Mouse (Mus musculus) forebrain, embryonic 12.5 days (tissue): Measurements from ENCODE around the gene Prrt2. TPM values are rescaled to one million over a fixed set of nuclear protein-coding genes. Genes with fewer than 3 reads are reported as not detected.

Experiments
- ATAC-seq: fragments of 200-750 bp; cut with Nextera tagmentation; 2 replicates; pipeline ENCODE4 v1.8.0; 2017; ENCODE audit warnings: moderate TSS enrichment; ENCODE audit not compliant: low FRiP score
- H3K27ac ChIP-seq: fragments of 300-500 bp; sonication (generic); 2 replicates; pipeline ENCODE4 v1.5.1; 2016; ENCODE audit warnings: mild to moderate bottlenecking
- H3K27me3 ChIP-seq: fragments of 300-500 bp; sonication (generic); 2 replicates; pipeline ENCODE4 v1.6.1; 2016; ENCODE audit warnings: mild to moderate bottlenecking
- H3K36me3 ChIP-seq: fragments of 300-500 bp; sonication (generic); replicated peaks from 2 replicates; pipeline ENCODE4 v1.6.1; 2016; ENCODE audit warnings: mild to moderate bottlenecking
- H3K4me1 ChIP-seq: fragments of 300-500 bp; sonication (generic); 2 replicates; pipeline ENCODE4 v1.6.1; 2016
- H3K4me2 ChIP-seq: fragments of 300-500 bp; sonication (generic); 2 replicates; pipeline ENCODE4 v1.6.1; 2016; ENCODE audit warnings: mild to moderate bottlenecking, moderate library complexity
- H3K4me3 ChIP-seq: fragments of 300-500 bp; sonication (generic); replicated peaks from 2 replicates; pipeline ENCODE4 v1.5.1; 2016; ENCODE audit warnings: mild to moderate bottlenecking
- H3K9ac ChIP-seq: fragments of 300-500 bp; sonication (generic); 2 replicates; pipeline ENCODE4 v1.6.1; 2016; ENCODE audit warnings: mild to moderate bottlenecking
- H3K9me3 ChIP-seq: fragments of 300-500 bp; sonication (generic); 2 replicates; pipeline ENCODE4 v1.6.1; 2016
- WGBS: fragments of 180-500 bp; shearing (Covaris S2); methylation state at CpG from one replicate; pipeline ENCODE4 v1.1.7; 2016; 5-methylcytosine and 5-hydroxymethylcytosine counted together
- polyA plus RNA-seq: library from polyadenylated mRNA; unstranded; fragments of >200 nt; fragmentation: Nextera tagmentation; extraction: Ambion mirVana; gene quantifications from 2 replicates; pipeline ENCODE4 v1.2.1, GENCODE M21; 2016

The Prrt2 gene
- polyA plus RNA-seq, 1 experiment from 2014 or later: 5.0 TPM

DNA sequence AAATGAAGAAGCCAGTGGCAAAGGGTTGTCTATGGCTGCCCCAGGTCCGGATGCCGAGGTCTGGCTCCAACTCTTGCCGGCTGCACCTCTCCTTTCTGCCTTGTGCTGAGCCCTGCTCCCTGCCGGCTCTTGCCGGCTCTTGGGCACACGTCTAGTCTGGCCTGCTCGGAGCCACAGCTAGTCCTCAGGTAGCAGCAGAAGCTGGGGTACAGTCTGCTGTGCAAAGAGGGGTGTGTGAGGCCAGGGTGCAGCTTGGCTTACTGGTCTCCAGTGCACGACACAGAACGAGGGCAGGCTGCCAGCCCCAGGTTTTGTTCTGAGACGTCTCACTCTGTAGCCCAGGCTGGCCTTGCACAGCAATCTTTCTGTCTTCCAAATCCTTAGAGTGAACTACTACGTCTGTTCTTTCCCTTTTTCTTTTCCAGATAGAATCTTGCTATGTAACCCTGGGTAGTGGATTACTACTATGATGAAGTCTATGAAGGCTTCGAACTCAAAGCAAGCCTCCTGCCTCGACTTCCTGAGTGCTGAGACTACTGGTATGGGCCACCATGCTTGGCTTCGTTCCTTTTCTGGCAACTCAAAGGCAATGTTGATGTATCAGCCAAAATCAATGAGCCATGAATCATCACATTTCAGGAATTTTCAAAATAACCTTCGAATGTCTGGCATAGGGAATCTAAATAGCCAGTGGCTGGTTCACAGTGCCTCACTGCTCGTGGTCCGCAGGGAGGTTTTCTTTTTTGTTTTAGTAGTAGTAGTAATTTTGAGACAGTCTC is 11.5 kb downstream of the Prrt2 start:
- H3K27me3 ChIP-seq: no peaks in the 10 kb centered on the region
- 0 out of 2 replicates have a peak overlapping the region, but pooled peaks have one; percentile 2 for H3K9ac ChIP-seq
- no peak overlapping the region for H3K4me2 ChIP-seq
- peaks cover 25% of the 10 kb centered on the region for H3K36me3 ChIP-seq
- 87% methylated on average over 17 of the region's 17 CpGs for WGBS
- H3K27ac ChIP-seq: peak overlapping the region; percentile 78; the same call in 1 of the 2 replicates
- peaks cover 17% of the 10 kb centered on the region for H3K4me1 ChIP-seq
- ATAC-seq: no peak
- no peak overlapping the region for H3K4me3 ChIP-seq
- no peaks in the 10 kb centered on the region for H3K9me3 ChIP-seq

DNA sequence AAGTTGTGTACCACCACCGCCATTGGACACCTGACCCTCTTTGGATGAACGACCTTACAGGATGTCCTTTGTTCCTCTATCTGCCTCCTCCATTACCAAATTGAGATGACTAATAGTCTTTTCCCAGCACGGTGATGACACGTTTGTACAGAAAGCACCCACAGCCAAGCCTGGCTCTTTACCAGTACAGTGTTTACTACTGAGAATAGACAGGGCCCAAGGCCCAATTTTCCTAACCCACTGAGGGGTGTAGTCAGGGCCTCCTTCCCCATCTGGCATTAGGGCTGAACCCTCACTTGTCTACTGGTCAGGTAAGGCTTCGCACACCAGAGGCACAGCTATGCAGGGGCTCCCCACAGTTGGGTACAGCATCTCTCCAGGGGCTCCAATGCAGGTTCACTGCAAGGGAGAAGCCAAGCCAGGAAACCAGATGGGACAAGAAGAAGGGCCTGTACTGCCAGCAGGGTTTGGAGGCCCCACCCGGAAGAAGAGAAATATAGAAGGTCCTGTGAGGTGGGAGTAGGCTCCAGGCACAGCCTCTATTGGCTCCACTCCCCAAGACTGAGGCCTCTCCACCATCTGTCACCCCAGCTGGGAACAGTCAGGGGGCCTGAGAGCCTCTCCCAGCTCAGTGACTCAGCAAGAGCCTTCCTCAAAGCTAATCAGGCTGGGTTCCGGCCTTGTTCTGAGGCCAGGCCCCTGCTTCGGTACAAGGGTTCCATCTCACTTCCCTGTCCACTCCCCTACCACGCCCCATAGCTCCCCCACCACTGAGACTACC is 12.6 kb downstream of the Prrt2 start:
- no peaks in the 10 kb centered on the region for H3K27me3 ChIP-seq
- no peak overlapping the region for H3K4me3 ChIP-seq
- H3K36me3 ChIP-seq: peaks cover 14% of the 10 kb centered on the region
- H3K4me2 ChIP-seq: no peak overlapping the region
- H3K4me1 ChIP-seq: peaks cover 11% of the 10 kb centered on the region
- H3K9me3 ChIP-seq: no peaks in the 10 kb centered on the region
- 0 out of 2 replicates have a peak overlapping the region, but pooled peaks have one; percentile 2 for H3K9ac ChIP-seq
- H3K27ac ChIP-seq: peak overlapping the region; percentile 78
- 77% methylated on average over 9 of the region's 9 CpGs for WGBS
- ATAC-seq: peak; percentile 68

DNA sequence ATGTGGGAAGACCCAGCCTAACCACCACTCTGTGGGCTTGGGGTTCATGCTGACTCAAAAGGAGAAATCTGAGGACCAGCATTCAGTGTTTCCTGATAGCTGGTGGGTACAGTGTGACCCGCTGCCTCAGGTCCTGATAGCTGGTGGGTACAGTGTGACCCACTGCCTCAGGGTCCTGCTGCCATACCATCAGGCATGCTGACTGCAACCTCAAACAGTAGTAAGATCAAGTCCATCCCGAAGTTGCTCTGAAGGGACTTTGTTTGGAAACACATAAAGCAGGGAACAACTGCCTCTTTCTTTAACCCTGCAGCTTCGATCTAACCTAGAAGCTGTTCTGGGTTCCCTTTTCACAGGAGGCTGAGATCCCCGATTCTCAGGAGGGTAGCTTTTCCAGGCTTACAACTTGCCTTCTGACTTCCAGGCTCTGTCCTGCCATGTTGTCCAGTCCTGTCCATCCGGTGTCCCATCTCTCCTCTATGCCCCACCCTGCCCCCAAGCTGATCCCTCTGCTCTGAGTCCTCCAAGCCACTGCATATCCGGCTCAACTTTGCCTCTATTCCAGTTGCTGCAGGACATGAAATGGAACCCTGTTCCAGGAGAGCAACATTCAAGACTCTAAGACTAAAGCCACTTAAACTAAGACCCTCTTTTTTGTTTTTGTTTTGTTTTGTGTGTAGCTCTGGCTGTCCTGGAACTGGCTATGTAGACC is 13.5 kb downstream of the Prrt2 start:
- no peak for ATAC-seq
- WGBS: 84% methylated on average over 6 of the region's 6 CpGs
- H3K27ac ChIP-seq: 0 out of 2 replicates have a peak overlapping the region, but pooled peaks have one; percentile 78
- H3K4me3 ChIP-seq: no peak overlapping the region
- H3K36me3 ChIP-seq: peaks cover 4% of the 10 kb centered on the region; the same call in 1 of the 2 replicates
- peaks cover 11% of the 10 kb centered on the region for H3K4me1 ChIP-seq
- no peak overlapping the region for H3K4me2 ChIP-seq
- no peak overlapping the region for H3K9ac ChIP-seq
- no peaks in the 10 kb centered on the region for H3K27me3 ChIP-seq
- no peaks in the 10 kb centered on the region for H3K9me3 ChIP-seq

DNA sequence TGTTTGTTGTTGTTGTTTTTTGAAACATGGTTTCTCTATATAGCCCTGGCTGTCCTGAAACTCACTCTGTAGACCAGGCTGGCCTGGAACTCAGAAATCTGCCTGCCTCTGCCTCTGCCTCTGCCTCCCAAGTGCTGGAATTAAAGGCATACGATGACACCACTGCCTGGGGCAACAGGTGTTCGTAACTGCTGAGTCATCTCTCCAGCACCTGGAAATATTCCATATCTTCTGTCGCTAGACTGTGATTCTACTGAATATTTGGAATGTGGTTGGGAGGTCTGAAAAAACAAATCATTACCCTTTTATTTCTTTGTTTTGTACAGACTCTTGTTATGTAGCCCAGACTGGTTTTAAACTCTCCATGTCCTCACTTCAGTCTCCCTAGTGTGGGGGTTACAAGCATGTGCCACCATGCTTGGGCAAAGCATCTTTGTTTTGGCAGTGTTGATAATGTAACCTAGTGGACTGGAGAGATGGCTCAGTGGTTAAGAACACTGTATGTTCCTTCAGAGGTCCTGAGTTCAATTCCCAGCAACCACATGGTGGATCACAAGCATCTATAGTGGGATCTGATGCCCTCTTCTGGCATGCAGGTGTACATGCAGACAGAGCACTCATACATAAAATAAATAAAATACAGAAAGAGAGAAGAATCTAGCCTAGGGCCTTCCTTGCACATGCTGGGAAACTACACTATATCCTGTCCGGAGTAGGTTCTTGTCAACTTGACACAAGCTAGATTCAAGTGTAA is 16.7 kb downstream of the Prrt2 start:
- H3K27me3 ChIP-seq: no peaks in the 10 kb centered on the region

DNA sequence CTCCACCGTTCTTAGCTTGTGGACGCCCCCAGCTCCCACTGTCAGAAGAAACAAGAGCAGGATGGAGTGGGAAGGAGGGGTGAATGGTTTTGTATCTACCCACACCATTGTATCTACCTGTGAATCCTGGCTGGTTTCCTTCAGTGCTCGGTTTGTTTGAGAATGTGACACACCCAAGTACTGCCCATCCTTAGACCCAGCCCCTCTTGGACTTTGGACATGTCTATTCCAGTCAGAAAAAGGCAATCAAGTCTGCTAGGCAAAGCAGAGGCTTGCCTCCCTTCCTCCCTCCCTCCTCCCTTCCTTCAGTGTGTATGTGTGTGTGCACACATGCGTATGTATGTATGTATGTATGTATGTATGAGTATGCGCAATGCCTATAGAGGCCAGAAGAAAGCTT is 17.4 kb downstream of the Prrt2 start:
- H3K4me2 ChIP-seq: no peak overlapping the region
- WGBS: 94% methylated on average over 5 of the region's 5 CpGs
- H3K4me3 ChIP-seq: no peak overlapping the region
- no peaks in the 10 kb centered on the region for H3K27me3 ChIP-seq
- no peak for ATAC-seq
- no peaks in the 10 kb centered on the region for H3K36me3 ChIP-seq
- peaks cover 3% of the 10 kb centered on the region for H3K4me1 ChIP-seq
- no peak overlapping the region for H3K27ac ChIP-seq
- no peaks in the 10 kb centered on the region for H3K9me3 ChIP-seq
- H3K9ac ChIP-seq: no peak overlapping the region

More for the DNA sequence above, 16.7 kb downstream of the Prrt2 start:
- H3K9me3 ChIP-seq: no peaks in the 10 kb centered on the region
- H3K4me3 ChIP-seq: no peak overlapping the region
- peaks cover 5% of the 10 kb centered on the region for H3K4me1 ChIP-seq
- WGBS: 89% methylated on average over 4 of the region's 4 CpGs
- H3K9ac ChIP-seq: no peak overlapping the region
- no peak for ATAC-seq
- no peak overlapping the region for H3K27ac ChIP-seq
- H3K36me3 ChIP-seq: no peaks in the 10 kb centered on the region
- no peak overlapping the region for H3K4me2 ChIP-seq

DNA sequence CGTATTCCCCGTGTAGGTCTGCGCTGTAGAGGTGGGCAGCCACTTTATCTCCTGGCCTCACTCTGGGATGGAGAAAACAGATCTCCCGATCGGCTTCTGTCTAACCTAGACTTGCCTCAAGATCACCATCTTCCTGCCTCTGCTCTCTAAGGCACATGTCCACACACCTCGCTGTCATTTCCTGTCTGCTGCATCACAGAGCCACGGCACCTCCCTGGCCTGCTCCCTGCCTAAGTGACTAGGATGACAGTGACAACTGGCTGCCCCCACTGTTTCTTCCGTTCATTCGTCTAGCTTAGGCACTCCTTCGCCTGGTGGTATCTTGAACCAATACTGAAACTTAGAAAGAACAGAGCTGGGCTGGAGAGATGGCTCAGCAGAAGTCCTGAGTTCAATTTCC is 21.4 kb downstream of the Prrt2 start:
- no peak overlapping the region for H3K9ac ChIP-seq
- no peaks in the 10 kb centered on the region for H3K4me1 ChIP-seq

DNA sequence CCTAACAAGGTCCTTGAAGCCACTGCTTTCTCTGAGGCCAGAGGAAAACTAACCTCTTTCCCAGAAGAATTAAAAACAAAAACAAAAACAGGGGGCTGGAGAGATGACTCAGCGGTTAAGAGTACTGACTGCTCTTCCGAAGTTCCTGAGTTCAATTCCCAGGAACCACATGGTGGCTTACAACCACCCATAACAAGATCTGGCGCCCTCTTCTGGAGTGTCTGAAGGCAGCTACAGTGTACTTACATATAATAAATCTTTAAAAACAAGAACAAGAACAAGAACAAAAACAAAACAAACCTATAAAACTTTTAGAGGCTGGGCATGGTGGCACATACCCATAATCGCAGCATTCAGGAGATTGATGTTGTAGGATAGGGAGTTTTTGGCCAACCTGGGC is 24.6 kb downstream of the Prrt2 start:
- Histone ChIP-seq H3K27ac (no peak overlapping the region), H3K27me3 (no peaks in the 10 kb centered on the region), H3K4me1 (no peaks in the 10 kb centered on the region), H3K4me3 (no peak overlapping the region), H3K4me2 (no peak overlapping the region), H3K9ac (no peak overlapping the region), H3K36me3 (no peaks in the 10 kb centered on the region), H3K9me3 (no peaks in the 10 kb centered on the region)
- ATAC-seq: no peak
- WGBS: 74% methylated on average over 4 of the region's 4 CpGs

More for the DNA sequence above, 21.4 kb downstream of the Prrt2 start:
- no peak overlapping the region for H3K4me2 ChIP-seq
- no peak overlapping the region for H3K4me3 ChIP-seq
- H3K27me3 ChIP-seq: no peaks in the 10 kb centered on the region
- 88% methylated on average over 10 of the region's 10 CpGs for WGBS
- H3K9me3 ChIP-seq: no peaks in the 10 kb centered on the region
- H3K36me3 ChIP-seq: no peaks in the 10 kb centered on the region
- no peak for ATAC-seq
- H3K27ac ChIP-seq: no peak overlapping the region

DNA sequence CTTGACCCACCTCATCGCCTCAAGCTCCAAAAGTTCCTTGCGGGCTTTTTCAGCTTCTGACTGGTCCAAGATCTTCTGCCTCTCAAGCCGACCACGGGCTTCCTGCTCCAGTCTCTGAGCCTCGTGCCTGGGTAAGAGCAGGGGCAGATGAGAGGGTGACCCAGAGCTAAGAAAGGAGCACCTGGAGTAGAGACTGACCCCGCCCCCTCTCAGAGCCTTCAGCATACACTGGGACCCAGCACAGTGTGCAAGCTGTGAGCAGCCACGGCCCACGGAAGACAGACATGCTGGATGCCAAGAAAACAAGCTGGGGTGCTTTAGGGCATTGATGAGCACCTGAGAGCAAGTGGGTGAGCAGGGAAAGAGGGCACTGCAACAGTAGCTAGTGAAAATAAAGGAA is 32.2 kb downstream of the Prrt2 start:
- H3K27me3 ChIP-seq: no peaks in the 10 kb centered on the region
- H3K27ac ChIP-seq: no peak overlapping the region
- H3K4me1 ChIP-seq: no peaks in the 10 kb centered on the region
- H3K36me3 ChIP-seq: no peaks in the 10 kb centered on the region
- WGBS: 74% methylated on average over 8 of the region's 8 CpGs
- H3K9ac ChIP-seq: no peak overlapping the region
- H3K9me3 ChIP-seq: no peaks in the 10 kb centered on the region
- no peak overlapping the region for H3K4me3 ChIP-seq
- no peak for ATAC-seq
- H3K4me2 ChIP-seq: no peak overlapping the region

DNA sequence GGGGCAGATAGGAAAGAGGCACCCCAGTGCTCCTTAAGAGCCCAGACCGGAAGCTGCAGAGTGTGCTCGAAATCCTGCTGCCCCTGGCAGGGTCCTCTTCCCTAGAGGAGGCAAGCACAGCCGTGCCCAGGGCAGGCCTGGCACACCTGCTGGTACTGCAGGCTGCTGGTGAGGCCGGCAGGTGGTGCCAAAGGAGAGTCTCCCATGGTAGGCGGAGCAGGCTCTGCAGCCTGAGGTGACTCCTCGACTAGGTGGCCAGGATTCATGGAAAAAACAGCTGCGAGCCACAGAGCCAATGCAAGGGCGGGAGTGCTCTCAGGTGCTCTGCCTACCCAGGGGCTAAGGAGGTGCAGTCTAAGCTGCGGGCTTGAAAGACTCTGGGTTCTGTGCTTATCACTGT is 34.7 kb downstream of the Prrt2 start:
- no peak for ATAC-seq
- H3K4me3 ChIP-seq: no peak overlapping the region
- H3K4me1 ChIP-seq: no peaks in the 10 kb centered on the region
- no peaks in the 10 kb centered on the region for H3K9me3 ChIP-seq
- 53% methylated on average over 9 of the region's 9 CpGs for WGBS
- H3K4me2 ChIP-seq: no peak overlapping the region
- no peaks in the 10 kb centered on the region for H3K36me3 ChIP-seq
- no peak overlapping the region for H3K9ac ChIP-seq
- no peak overlapping the region for H3K27ac ChIP-seq
- H3K27me3 ChIP-seq: no peaks in the 10 kb centered on the region

DNA sequence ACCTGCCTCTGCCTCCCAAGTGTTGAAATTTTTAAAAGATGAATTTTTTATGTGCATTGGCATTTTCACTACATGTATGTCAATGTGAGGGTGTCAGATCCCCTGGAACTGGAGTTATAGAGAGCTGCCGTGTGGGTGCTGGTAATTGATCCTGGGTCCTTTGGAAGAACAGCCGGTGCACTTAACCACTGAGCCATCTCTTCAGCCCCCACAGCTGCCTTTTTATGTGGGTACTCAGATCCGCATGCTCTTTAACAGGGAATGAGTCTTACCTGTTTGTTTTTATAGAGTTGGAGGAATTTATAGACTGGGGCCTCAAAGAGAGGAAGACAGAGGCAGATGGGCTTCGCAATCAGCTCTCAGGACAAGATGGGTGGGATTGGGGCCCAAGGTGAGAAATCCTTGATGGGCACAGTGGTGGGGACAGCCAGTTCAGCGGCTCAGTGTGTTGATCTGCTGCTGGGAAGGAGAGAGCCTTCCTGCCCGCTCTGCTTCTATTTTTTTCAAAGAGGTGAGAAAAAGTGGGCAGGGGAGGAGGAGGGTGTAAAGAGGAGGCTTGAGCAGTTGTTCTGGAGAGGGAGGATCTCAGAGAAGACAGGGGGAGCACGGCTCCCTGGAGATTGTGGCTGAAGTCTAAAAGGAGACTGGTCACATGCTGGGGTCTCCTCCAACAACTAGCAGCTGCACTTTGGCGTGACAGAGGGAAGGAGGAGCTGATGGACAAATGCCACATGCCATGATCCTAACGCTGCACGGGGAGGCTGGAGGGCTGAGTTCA is 36.2 kb downstream of the Prrt2 start:
- Histone ChIP-seq H3K4me3 (no peak overlapping the region), H3K9ac (no peak overlapping the region), H3K27ac (no peak overlapping the region), H3K4me2 (no peak overlapping the region), H3K36me3 (peaks cover 7% of the 10 kb centered on the region), H3K27me3 (no peaks in the 10 kb centered on the region), H3K9me3 (no peaks in the 10 kb centered on the region), H3K4me1 (no peaks in the 10 kb centered on the region)
- no peak for ATAC-seq
- WGBS: 69% methylated on average over 10 of the region's 10 CpGs

DNA sequence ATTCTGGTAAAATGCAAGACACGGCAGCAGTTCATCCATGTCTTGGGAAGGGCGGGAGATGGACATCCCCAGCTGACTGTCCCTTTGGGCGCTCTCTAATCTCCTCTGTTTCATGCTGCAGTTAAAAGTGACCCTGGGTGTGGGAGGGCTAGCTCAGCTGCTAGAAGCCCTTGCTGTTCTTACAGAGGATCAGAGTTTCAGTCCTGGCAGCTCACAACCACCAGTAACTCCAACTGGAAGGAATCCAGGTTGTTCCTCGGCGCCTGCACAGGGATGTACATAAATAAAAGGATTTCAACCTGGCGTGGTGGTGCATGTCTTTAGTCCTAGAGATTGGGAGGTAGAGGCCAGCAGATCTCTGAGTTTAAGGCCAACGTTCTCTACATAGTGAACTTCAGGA is 37.9 kb downstream of the Prrt2 start:
- no peak for ATAC-seq
- Histone ChIP-seq H3K9ac (no peak overlapping the region), H3K4me1 (no peaks in the 10 kb centered on the region), H3K36me3 (peaks cover 25% of the 10 kb centered on the region), H3K27ac (no peak overlapping the region), H3K4me2 (no peak overlapping the region), H3K9me3 (no peaks in the 10 kb centered on the region), H3K4me3 (no peak overlapping the region), H3K27me3 (no peaks in the 10 kb centered on the region)
- 84% methylated on average over 7 of the region's 7 CpGs for WGBS
